Mouse (Mus musculus) lung, embryonic 15.5 days (tissue): Measurements from ENCODE around the gene Vdr. TPM values are rescaled to one million over a fixed set of nuclear protein-coding genes. Genes with fewer than 3 reads are reported as not detected.

Experiments used
- ATAC-seq: fragments of 200-750 bp; cut with Nextera tagmentation; 2 replicates; pipeline ENCODE4 v1.8.0; 2017; ENCODE audit warnings: moderate number of reproducible peaks, borderline replicate concordance; ENCODE audit not compliant: low FRiP score, low TSS enrichment; ENCODE audit errors: extremely low read depth
- H3K27ac ChIP-seq: fragments of 300-500 bp; sonication (generic); 2 replicates; pipeline ENCODE4 v1.5.1; 2015; ENCODE audit warnings: moderate library complexity, mild to moderate bottlenecking, inconsistent platforms
- H3K27me3 ChIP-seq: fragments of 300-500 bp; sonication (generic); 2 replicates; pipeline ENCODE4 v1.6.1; 2015; ENCODE audit warnings: inconsistent platforms
- H3K36me3 ChIP-seq: fragments of 300-500 bp; sonication (generic); 2 replicates; pipeline ENCODE4 v1.6.1; 2015; ENCODE audit warnings: inconsistent platforms
- H3K4me1 ChIP-seq: fragments of 300-500 bp; sonication (generic); 2 replicates; pipeline ENCODE4 v1.6.1; 2015; ENCODE audit warnings: inconsistent platforms
- H3K4me2 ChIP-seq: fragments of 300-500 bp; sonication (generic); 2 replicates; pipeline ENCODE4 v1.6.1; 2015; ENCODE audit warnings: inconsistent platforms, mild to moderate bottlenecking, moderate library complexity
- H3K4me3 ChIP-seq: fragments of 300-500 bp; sonication (generic); 2 replicates; pipeline ENCODE4 v1.5.1; 2015; ENCODE audit warnings: mild to moderate bottlenecking, inconsistent platforms
- H3K9ac ChIP-seq: fragments of 300-500 bp; sonication (generic); 2 replicates; pipeline ENCODE4 v1.6.1; 2015; ENCODE audit warnings: inconsistent platforms
- H3K9me3 ChIP-seq: fragments of 300-500 bp; sonication (generic); 2 replicates; pipeline ENCODE4 v1.6.1; 2016; ENCODE audit warnings: inconsistent platforms
- WGBS: fragments of 180-500 bp; shearing (Covaris S2); methylation state at CpG from one replicate; pipeline ENCODE4 v1.1.7; 2015; 5-methylcytosine and 5-hydroxymethylcytosine counted together
- polyA plus RNA-seq: library from polyadenylated mRNA; unstranded; fragments of >200 nt; fragmentation: Nextera tagmentation; extraction: Ambion mirVana; gene quantifications from 2 replicates; pipeline ENCODE4 v1.2.1, GENCODE M21; 2015

Vdr gene
- polyA plus RNA-seq, 1 experiment from 2014 or later: 0.81 TPM

GRCm38 (mm10) chr15:97813452-97814204, 96.8 kb downstream of the Vdr start:
- Histone ChIP-seq H3K36me3 (peaks cover 31% of the 10 kb centered on the region), H3K4me3 (no peak overlapping the region), H3K27me3 (no peaks in the 10 kb centered on the region), H3K9me3 (no peaks in the 10 kb centered on the region), H3K4me1 (peaks cover 30% of the 10 kb centered on the region), H3K27ac (peak overlapping the region; percentile 45), H3K9ac (no peak overlapping the region), H3K4me2 (peak overlapping the region; percentile 1; the same call in 1 of the 2 replicates)
- WGBS: 35% methylated on average over 21 of the region's 21 CpGs
- no peak for ATAC-seq

GRCm38 (mm10) chr15:97812875-97813274, 97.6 kb downstream of the Vdr start:
- 59% methylated on average over 7 of the region's 7 CpGs for WGBS
- no peak overlapping the region for H3K4me3 ChIP-seq
- H3K4me1 ChIP-seq: peaks cover 30% of the 10 kb centered on the region
- no peaks in the 10 kb centered on the region for H3K9me3 ChIP-seq
- no peak overlapping the region for H3K9ac ChIP-seq
- peaks cover 39% of the 10 kb centered on the region for H3K36me3 ChIP-seq
- ATAC-seq: no peak
- no peak overlapping the region for H3K4me2 ChIP-seq
- H3K27me3 ChIP-seq: no peaks in the 10 kb centered on the region
- H3K27ac ChIP-seq: peak overlapping the region; percentile 45

- no peaks in the 10 kb centered on the region for H3K27me3 ChIP-seq
- peaks cover 46% of the 10 kb centered on the region for H3K36me3 ChIP-seq
- peak overlapping the region; percentile 45; the same call in 1 of the 2 replicates for H3K27ac ChIP-seq
- no peak overlapping the region for H3K9ac ChIP-seq
- no peak overlapping the region for H3K4me3 ChIP-seq
- H3K9me3 ChIP-seq: no peaks in the 10 kb centered on the region
- WGBS: 67% methylated on average over 6 of the region's 6 CpGs
- H3K4me1 ChIP-seq: peaks cover 30% of the 10 kb centered on the region
- no peak overlapping the region for H3K4me2 ChIP-seq
- ATAC-seq: 0 out of 2 replicates have a peak, but pooled peaks have one; percentile 28
Observed at GRCm38 (mm10) chr15:97812126-97812525, 98.3 kb downstream of the Vdr start.

- no peak for ATAC-seq
- Histone ChIP-seq H3K4me3 (no peak overlapping the region), H3K9ac (no peak overlapping the region), H3K36me3 (peaks cover 54% of the 10 kb centered on the region), H3K4me2 (no peak overlapping the region), H3K27me3 (no peaks in the 10 kb centered on the region), H3K9me3 (no peaks in the 10 kb centered on the region), H3K4me1 (peaks cover 30% of the 10 kb centered on the region), H3K27ac (no peak overlapping the region)
- 86% methylated on average over 9 of the region's 9 CpGs for WGBS
Observed at GRCm38 (mm10) chr15:97811307-97811706, 99.1 kb downstream of the Vdr start.

- Histone ChIP-seq H3K9me3 (no peaks in the 10 kb centered on the region), H3K4me3 (no peak overlapping the region), H3K9ac (no peak overlapping the region), H3K27me3 (no peaks in the 10 kb centered on the region), H3K4me1 (peaks cover 30% of the 10 kb centered on the region), H3K36me3 (peaks cover 56% of the 10 kb centered on the region), H3K4me2 (no peak overlapping the region), H3K27ac (no peak overlapping the region)
- WGBS: 90% methylated on average over 5 of the region's 5 CpGs
- ATAC-seq: no peak
Observed at GRCm38 (mm10) chr15:97810399-97810798, 100.0 kb downstream of the Vdr start.

GRCm38 (mm10) chr15:97809942-97810341, 100.5 kb downstream of the Vdr start:
- H3K9ac ChIP-seq: no peak overlapping the region
- H3K9me3 ChIP-seq: no peaks in the 10 kb centered on the region
- H3K4me3 ChIP-seq: no peak overlapping the region
- H3K27me3 ChIP-seq: no peaks in the 10 kb centered on the region
- no peak overlapping the region for H3K27ac ChIP-seq
- no peak for ATAC-seq
- H3K4me1 ChIP-seq: peaks cover 30% of the 10 kb centered on the region
- WGBS: 88% methylated on average over 5 of the region's 5 CpGs
- H3K4me2 ChIP-seq: no peak overlapping the region
- H3K36me3 ChIP-seq: peaks cover 59% of the 10 kb centered on the region

GRCm38 (mm10) chr15:97809206-97809605, 101.2 kb downstream of the Vdr start:
- no peak for ATAC-seq
- WGBS: 82% methylated on average over 14 of the region's 14 CpGs
- Histone ChIP-seq H3K27ac (no peak overlapping the region), H3K4me3 (no peak overlapping the region), H3K4me2 (no peak overlapping the region), H3K36me3 (peaks cover 64% of the 10 kb centered on the region), H3K9me3 (no peaks in the 10 kb centered on the region), H3K9ac (no peak overlapping the region), H3K4me1 (peaks cover 23% of the 10 kb centered on the region), H3K27me3 (no peaks in the 10 kb centered on the region)

GRCm38 (mm10) chr15:97808532-97808931, 101.9 kb downstream of the Vdr start:
- no peak overlapping the region for H3K9ac ChIP-seq
- H3K4me3 ChIP-seq: no peak overlapping the region
- WGBS: 86% methylated on average over 14 of the region's 14 CpGs
- H3K27ac ChIP-seq: no peak overlapping the region
- peaks cover 64% of the 10 kb centered on the region for H3K36me3 ChIP-seq
- ATAC-seq: no peak
- H3K9me3 ChIP-seq: no peaks in the 10 kb centered on the region
- no peaks in the 10 kb centered on the region for H3K27me3 ChIP-seq
- peaks cover 17% of the 10 kb centered on the region for H3K4me1 ChIP-seq
- H3K4me2 ChIP-seq: no peak overlapping the region

- H3K27me3 ChIP-seq: no peaks in the 10 kb centered on the region
- no peak overlapping the region for H3K27ac ChIP-seq
- H3K9me3 ChIP-seq: no peaks in the 10 kb centered on the region
- no peak overlapping the region for H3K4me2 ChIP-seq
- no peak for ATAC-seq
- H3K4me1 ChIP-seq: peaks cover 10% of the 10 kb centered on the region
- H3K4me3 ChIP-seq: no peak overlapping the region
- H3K36me3 ChIP-seq: peaks cover 64% of the 10 kb centered on the region
- no peak overlapping the region for H3K9ac ChIP-seq
- WGBS: 76% methylated on average over 12 of the region's 12 CpGs
Observed at GRCm38 (mm10) chr15:97807867-97808266, 102.6 kb downstream of the Vdr start.

Other genes with a start within 250 kb of the Vdr start
- gene Rpap3, start 204.8 kb downstream of the Vdr start, polyA plus RNA-seq: 24.6 and 25.5 TPM in 2 replicates
- gene Endou, start 179.3 kb downstream of the Vdr start, polyA plus RNA-seq: 0.48 and 1.1 TPM in 2 replicates
- gene Rapgef3, start 142.7 kb downstream of the Vdr start, polyA plus RNA-seq: 21.1 and 23.4 TPM in 2 replicates
- 38.7 and 42.2 TPM in 2 replicates for gene Slc48a1, start 132.1 kb downstream of the Vdr start, polyA plus RNA-seq
- 40.6 and 44.7 TPM in 2 replicates for gene Hdac7, start 66.1 kb downstream of the Vdr start, polyA plus RNA-seq
- 41.4 and 45.7 TPM in 2 replicates for gene Tmem106c, start 53.6 kb upstream of the Vdr start, polyA plus RNA-seq
- gene Col2a1, start 94.1 kb upstream of the Vdr start, polyA plus RNA-seq: 19.1 and 20.1 TPM in 2 replicates
- 26.9 and 31.2 TPM in 2 replicates for gene Pfkm, start 182.0 kb upstream of the Vdr start, polyA plus RNA-seq
- 29.4 and 32.0 TPM in 2 replicates for gene Senp1, start 183.1 kb upstream of the Vdr start, polyA plus RNA-seq